Mouse (Mus musculus): Measurements from ENCODE around the gene Olfr97. TPM values are rescaled to one million over a fixed set of nuclear protein-coding genes. Genes with fewer than 3 reads are reported as not detected.

The Olfr97 gene
- polyA plus RNA-seq, 1 experiment, result not detected

GRCm38 (mm10) chr17:37218486-37218885 is 18.6 kb downstream of the Olfr97 start:
- Histone ChIP-seq H3K27me3 (ENCODE audit: control insufficient read depth, insufficient read depth, low read length) (no peaks in the 10 kb centered on the region), H3K27ac (ENCODE audit: control insufficient read depth, insufficient read depth, low read length) (no peak overlapping the region), H3K36me3 (ENCODE audit: control insufficient read depth, insufficient read depth, low read length) (no peaks in the 10 kb centered on the region), H3K4me3 (ENCODE audit: control insufficient read depth, insufficient read depth, low read length) (no peak overlapping the region), H3K4me1 (replicated peaks; ENCODE audit: control insufficient read depth, insufficient read depth, low read length) (no peaks in the 10 kb centered on the region)
- WGBS, result 71% methylated on average over 3 of the region's 3 CpGs
- TF ChIP-seq CTCF (IDR thresholded peaks at IDR 0.05; ENCODE audit: borderline replicate concordance, control insufficient read depth, extremely low read depth, insufficient read depth, low read length, poor library complexity) (no peak), POLR2A (IDR thresholded peaks at IDR 0.05; ENCODE audit: control insufficient read depth, extremely low read depth, insufficient read depth, low read length, poor library complexity) (no peak)
- no peak for DNase-seq

- no peak for DNase-seq
Measured at GRCm38 (mm10) chr17:37213018-37213417, 24.1 kb downstream of the Olfr97 start, which contains the start of gene Olfr95. TSS of gene Olfr95 (minus strand) at chr17:37213118.

GRCm38 (mm10) chr17:37210884-37211768 is 26.0 kb downstream of the Olfr97 start:
- 23% methylated on average over 40 of the region's 40 CpGs for WGBS
- Histone ChIP-seq H3K4me3 (ENCODE audit: control insufficient read depth, insufficient read depth, low read length) (no peak overlapping the region), H3K27me3 (ENCODE audit: control insufficient read depth, insufficient read depth, low read length) (no peaks in the 10 kb centered on the region; the same call in 1 of the 2 replicates), H3K4me1 (replicated peaks; ENCODE audit: control insufficient read depth, insufficient read depth, low read length) (no peaks in the 10 kb centered on the region; the same call in 1 of the 2 replicates), H3K27ac (ENCODE audit: control insufficient read depth, insufficient read depth, low read length) (no peak overlapping the region), H3K36me3 (ENCODE audit: control insufficient read depth, insufficient read depth, low read length) (no peaks in the 10 kb centered on the region)
- no peak for DNase-seq
- TF ChIP-seq CTCF (IDR thresholded peaks at IDR 0.05; ENCODE audit: borderline replicate concordance, control insufficient read depth, extremely low read depth, insufficient read depth, low read length, poor library complexity) (no peak), POLR2A (IDR thresholded peaks at IDR 0.05; ENCODE audit: control insufficient read depth, extremely low read depth, insufficient read depth, low read length, poor library complexity) (no peak)

More at GRCm38 (mm10) chr17:37213018-37213417, 24.1 kb downstream of the Olfr97 start, which contains the start of gene Olfr95:
- TF ChIP-seq CTCF (IDR thresholded peaks at IDR 0.05; ENCODE audit: borderline replicate concordance, control insufficient read depth, extremely low read depth, insufficient read depth, low read length, poor library complexity), result no peak
- no peak for TF ChIP-seq POLR2A (IDR thresholded peaks at IDR 0.05; ENCODE audit: control insufficient read depth, extremely low read depth, insufficient read depth, low read length, poor library complexity)
- H3K36me3 ChIP-seq (ENCODE audit: control insufficient read depth, insufficient read depth, low read length), result no peaks in the 10 kb centered on the region
- no peaks in the 10 kb centered on the region; the same call in 1 of the 2 replicates for H3K4me1 ChIP-seq (replicated peaks; ENCODE audit: control insufficient read depth, insufficient read depth, low read length)
- WGBS, result 73% methylated on average over 3 of the region's 3 CpGs
- no peak within 1 kb of the TSS for H3K4me3 ChIP-seq (ENCODE audit: control insufficient read depth, insufficient read depth, low read length)
- no peak within 1 kb of the TSS for H3K27ac ChIP-seq (ENCODE audit: control insufficient read depth, insufficient read depth, low read length)
- no peaks in the 10 kb centered on the region; the same call in 1 of the 2 replicates for H3K27me3 ChIP-seq (ENCODE audit: control insufficient read depth, insufficient read depth, low read length)

GRCm38 (mm10) chr17:37203917-37204236 is 33.3 kb downstream of the Olfr97 start:
- WGBS, result 36% methylated on average over 3 of the region's 3 CpGs
- no peak for DNase-seq
- no peaks in the 10 kb centered on the region for H3K4me1 ChIP-seq (replicated peaks; ENCODE audit: control insufficient read depth, insufficient read depth, low read length)
- H3K36me3 ChIP-seq (ENCODE audit: control insufficient read depth, insufficient read depth, low read length), result no peaks in the 10 kb centered on the region
- H3K27ac ChIP-seq (ENCODE audit: control insufficient read depth, insufficient read depth, low read length), result no peak overlapping the region
- TF ChIP-seq CTCF (IDR thresholded peaks at IDR 0.05; ENCODE audit: borderline replicate concordance, control insufficient read depth, extremely low read depth, insufficient read depth, low read length, poor library complexity) (no peak), POLR2A (IDR thresholded peaks at IDR 0.05; ENCODE audit: control insufficient read depth, extremely low read depth, insufficient read depth, low read length, poor library complexity) (no peak)
- H3K4me3 ChIP-seq (ENCODE audit: control insufficient read depth, insufficient read depth, low read length), result no peak overlapping the region
- H3K27me3 ChIP-seq (ENCODE audit: control insufficient read depth, insufficient read depth, low read length), result no peaks in the 10 kb centered on the region

GRCm38 (mm10) chr17:37203206-37203916 is 33.8 kb downstream of the Olfr97 start:
- TF ChIP-seq CTCF (IDR thresholded peaks at IDR 0.05; ENCODE audit: borderline replicate concordance, control insufficient read depth, extremely low read depth, insufficient read depth, low read length, poor library complexity) (no peak), POLR2A (IDR thresholded peaks at IDR 0.05; ENCODE audit: control insufficient read depth, extremely low read depth, insufficient read depth, low read length, poor library complexity) (no peak)
- WGBS, result 2% methylated on average over 4 of the region's 4 CpGs
- no peak overlapping the region for H3K4me3 ChIP-seq (ENCODE audit: control insufficient read depth, insufficient read depth, low read length)
- DNase-seq, result peak; percentile 61
- H3K36me3 ChIP-seq (ENCODE audit: control insufficient read depth, insufficient read depth, low read length), result no peaks in the 10 kb centered on the region
- H3K27me3 ChIP-seq (ENCODE audit: control insufficient read depth, insufficient read depth, low read length), result no peaks in the 10 kb centered on the region
- no peak overlapping the region for H3K27ac ChIP-seq (ENCODE audit: control insufficient read depth, insufficient read depth, low read length)
- no peaks in the 10 kb centered on the region for H3K4me1 ChIP-seq (replicated peaks; ENCODE audit: control insufficient read depth, insufficient read depth, low read length)

GRCm38 (mm10) chr17:37200894-37201293 is 36.2 kb downstream of the Olfr97 start, which contains the start of gene Olfr94:
TSS of gene Olfr94 (minus strand) at chr17:37200994.
- Histone ChIP-seq H3K4me1 (replicated peaks; ENCODE audit: control insufficient read depth, insufficient read depth, low read length) (no peaks in the 10 kb centered on the region), H3K4me3 (ENCODE audit: control insufficient read depth, insufficient read depth, low read length) (no peak within 1 kb of the TSS), H3K27ac (ENCODE audit: control insufficient read depth, insufficient read depth, low read length) (no peak within 1 kb of the TSS), H3K27me3 (ENCODE audit: control insufficient read depth, insufficient read depth, low read length) (peaks cover 3% of the 10 kb centered on the region; the same call in 1 of the 2 replicates), H3K36me3 (ENCODE audit: control insufficient read depth, insufficient read depth, low read length) (no peaks in the 10 kb centered on the region)
- TF ChIP-seq CTCF (IDR thresholded peaks at IDR 0.05; ENCODE audit: borderline replicate concordance, control insufficient read depth, extremely low read depth, insufficient read depth, low read length, poor library complexity), result no peak
- TF ChIP-seq POLR2A (IDR thresholded peaks at IDR 0.05; ENCODE audit: control insufficient read depth, extremely low read depth, insufficient read depth, low read length, poor library complexity), result no peak
- WGBS, result 80% methylated on average over 2 of the region's 2 CpGs
- DNase-seq, result no peak

All from thymus, adult 2 months (tissue).